Mouse (Mus musculus): ENCODE results near the gene Dek. TPM values are rescaled to one million over a fixed set of nuclear protein-coding genes. Genes with fewer than 3 reads are reported as not detected.

The Dek gene
- total and polyA plus RNA-seq, 3 experiments, result 97.9 to 5,191 (median 207) TPM

DNA sequence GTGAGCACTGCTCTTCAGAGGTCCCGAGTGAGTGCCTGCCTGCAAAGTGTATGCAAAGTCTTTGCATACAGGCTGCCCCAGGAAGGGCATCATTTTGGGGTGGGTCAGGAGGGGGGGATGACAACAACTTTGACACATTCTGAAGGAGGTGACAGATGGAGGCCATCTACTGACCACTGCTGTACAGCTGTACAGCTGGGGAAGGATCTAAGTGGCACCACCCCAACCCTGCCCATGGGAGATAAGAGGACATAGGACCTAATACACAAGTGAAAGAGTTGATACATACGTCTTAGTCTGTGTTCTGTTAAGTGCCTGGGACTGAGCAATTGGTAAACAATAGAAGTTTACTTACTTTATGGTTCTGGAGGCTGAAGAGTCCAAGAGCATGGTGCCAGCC is 3.2 kb upstream of the Dek start:
- peak; percentile 13 for DNase-seq (ENCODE audit: low read depth, low spot score)
- Histone ChIP-seq H3K4me3 (ENCODE audit: control insufficient read depth in 1 of 2, insufficient read depth in 1 of 2, low read depth in 2 of 2, low read length in 2 of 2) (no peak overlapping the region), H3K4me1 (ENCODE audit: control insufficient read depth in 1 of 2, insufficient read depth in 2 of 2, low read length in 2 of 2) (peaks cover 17 to 31% of the 10 kb centered on the region in 2 experiments), H3K9ac (ENCODE audit: control insufficient read depth, low read depth, low read length, poor library complexity, severe bottlenecking) (no peak overlapping the region), H3K36me3 (ENCODE audit: control insufficient read depth in 1 of 2, insufficient read depth in 2 of 2, low read length in 2 of 2) (peaks cover 0 to 29% of the 10 kb centered on the region in 2 experiments; a peak in 2 of 4 replicates), H3K27ac (ENCODE audit: control insufficient read depth, low read depth, low read length) (no peak overlapping the region), H3K79me2 (ENCODE audit: control insufficient read depth, insufficient read depth, low read length, poor library complexity) (peaks cover 25% of the 10 kb centered on the region), H3K27me3 (ENCODE audit: control insufficient read depth in 1 of 2, insufficient read depth in 2 of 2, low read length in 2 of 2) (no peaks in the 10 kb centered on the region), H3K9me3 (replicated peaks; ENCODE audit: insufficient read depth, low read length) (no peaks in the 10 kb centered on the region)
- TF ChIP-seq GATA1 (IDR thresholded peaks at IDR 0.05; ENCODE audit: low read depth, low read length) (0 out of 2 replicates have a peak, but pooled peaks have one; percentile 11), USF2 (IDR thresholded peaks at IDR 0.05; ENCODE audit: borderline replicate concordance in 1 of 2, insufficient read depth in 1 of 2, low read depth in 1 of 2, low read length in 2 of 2) (no peak), TAL1 (IDR thresholded peaks at IDR 0.05; ENCODE audit: low read length) (peak; percentile 51), TCF12 (IDR thresholded peaks at IDR 0.05; ENCODE audit: low read depth, low read length) (0 out of 2 replicates have a peak, but pooled peaks have one; percentile 21), MAFK (IDR thresholded peaks at IDR 0.05; ENCODE audit: borderline replicate concordance, low read depth, low read length) (no peak), EP300 (IDR thresholded peaks at IDR 0.05; ENCODE audit: low read depth in 1 of 2, low read length in 2 of 2) (peak in 1 of 2 experiments; percentile 17; a peak in 1 of 4 replicates)

DNA sequence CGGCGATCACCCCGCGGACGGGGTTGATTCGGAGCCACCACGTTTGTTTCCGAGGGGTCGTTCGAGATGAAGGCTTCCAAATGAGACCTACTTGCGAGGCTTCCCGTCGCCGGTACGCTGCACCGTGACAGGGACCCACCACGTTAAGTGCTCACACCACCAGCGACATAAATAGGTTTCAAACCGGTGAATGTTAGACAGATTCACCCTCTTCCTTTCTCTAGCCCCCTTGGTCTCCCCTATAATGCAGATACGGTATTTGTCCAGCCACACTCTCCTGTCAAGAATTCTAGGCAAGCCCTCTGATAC is 533 bp upstream of the Dek start:
- peaks cover 38% of the 10 kb centered on the region for H3K79me2 ChIP-seq (ENCODE audit: control insufficient read depth, insufficient read depth, low read length, poor library complexity)
- TF ChIP-seq MYC (IDR thresholded peaks at IDR 0.05; ENCODE audit: low read depth, low read length) (no peak), GATA1 (IDR thresholded peaks at IDR 0.05; ENCODE audit: low read depth, low read length) (no peak), ZMIZ1 (IDR thresholded peaks at IDR 0.05; ENCODE audit: low read depth, low read length) (no peak), MEF2A (IDR thresholded peaks at IDR 0.05; ENCODE audit: extremely low read depth, insufficient replicate concordance, low read depth, low read length, poor library complexity, severe bottlenecking) (no peak), RCOR1 (IDR thresholded peaks at IDR 0.05; ENCODE audit: low read depth, low read length) (no peak), ETS1 (IDR thresholded peaks at IDR 0.05; ENCODE audit: low read depth, low read length) (no peak), CHD1 (IDR thresholded peaks at IDR 0.05; ENCODE audit: low read depth, low read length) (no peak)
- H3K27me3 ChIP-seq (ENCODE audit: control insufficient read depth in 1 of 2, insufficient read depth in 2 of 2, low read length in 2 of 2), result no peaks in the 10 kb centered on the region
- H3K4me3 ChIP-seq (ENCODE audit: control insufficient read depth in 1 of 2, insufficient read depth in 1 of 2, low read depth in 2 of 2, low read length in 2 of 2), result peak overlapping the region; percentile 75 to 89
- H3K27ac ChIP-seq (ENCODE audit: control insufficient read depth, low read depth, low read length), result peak overlapping the region; percentile 63
- peaks cover 16 to 30% of the 10 kb centered on the region in 2 experiments for H3K36me3 ChIP-seq (ENCODE audit: control insufficient read depth in 1 of 2, insufficient read depth in 2 of 2, low read length in 2 of 2)
- H3K9me3 ChIP-seq (replicated peaks; ENCODE audit: insufficient read depth, low read length), result no peaks in the 10 kb centered on the region
- DNase-seq (ENCODE audit: low read depth, low spot score), result peak; percentile 73
- peak overlapping the region; percentile 90 for H3K9ac ChIP-seq (ENCODE audit: control insufficient read depth, low read depth, low read length, poor library complexity, severe bottlenecking)
- peaks cover 7 to 15% of the 10 kb centered on the region in 2 experiments for H3K4me1 ChIP-seq (ENCODE audit: control insufficient read depth in 1 of 2, insufficient read depth in 2 of 2, low read length in 2 of 2)

DNA sequence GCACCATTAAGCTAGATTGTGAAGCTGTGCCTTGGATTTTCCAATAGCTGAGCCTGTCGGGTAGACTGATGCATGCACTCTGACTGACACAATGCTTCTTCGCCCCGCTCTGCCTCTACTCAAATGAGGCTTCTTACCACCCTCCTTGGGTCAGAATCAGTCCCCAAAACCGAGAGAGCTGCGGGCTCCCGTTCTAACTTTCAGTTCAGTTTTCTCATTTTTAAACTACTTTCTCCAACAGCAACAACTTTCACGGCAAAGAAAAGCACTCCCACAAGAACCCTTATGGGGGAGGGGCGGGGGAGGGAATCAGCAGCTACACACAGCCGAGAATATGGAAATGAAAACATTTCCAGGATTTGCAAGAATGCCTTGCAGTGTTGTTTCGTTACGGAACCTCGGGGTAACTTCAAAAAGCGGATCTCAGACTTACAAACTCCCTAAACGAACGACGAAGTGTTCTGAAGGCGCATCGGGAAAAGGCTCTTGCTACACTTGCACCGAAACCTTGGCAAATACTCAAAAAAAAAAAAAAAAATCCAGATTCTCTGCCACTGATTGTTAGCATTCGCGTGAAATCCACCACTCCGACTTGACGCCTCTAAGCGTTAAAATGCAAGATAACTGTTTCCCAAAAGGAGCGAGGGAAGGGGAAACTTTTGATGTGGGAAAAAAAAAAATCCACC is 1.0 kb downstream of the Dek start:
- Histone ChIP-seq H3K36me3 (ENCODE audit: control insufficient read depth in 1 of 2, insufficient read depth in 2 of 2, low read length in 2 of 2) (peaks cover 24 to 28% of the 10 kb centered on the region in 2 experiments), H3K4me3 (ENCODE audit: control insufficient read depth in 1 of 2, insufficient read depth in 1 of 2, low read depth in 2 of 2, low read length in 2 of 2) (peak overlapping the region; percentile 83 to 97), H3K79me2 (ENCODE audit: control insufficient read depth, insufficient read depth, low read length, poor library complexity) (peaks cover 40% of the 10 kb centered on the region), H3K27ac (ENCODE audit: control insufficient read depth, low read depth, low read length) (peak overlapping the region; percentile 75), H3K27me3 (ENCODE audit: control insufficient read depth in 1 of 2, insufficient read depth in 2 of 2, low read length in 2 of 2) (no peaks in the 10 kb centered on the region), H3K9me3 (replicated peaks; ENCODE audit: insufficient read depth, low read length) (no peaks in the 10 kb centered on the region), H3K9ac (ENCODE audit: control insufficient read depth, low read depth, low read length, poor library complexity, severe bottlenecking) (peak overlapping the region; percentile 98), H3K4me1 (ENCODE audit: control insufficient read depth in 1 of 2, insufficient read depth in 2 of 2, low read length in 2 of 2) (peaks cover 2 to 12% of the 10 kb centered on the region in 2 experiments)
- DNase-seq (ENCODE audit: low read depth, low spot score), result peak; percentile 58
- TF ChIP-seq ETS1 (IDR thresholded peaks at IDR 0.05; ENCODE audit: low read depth, low read length), result 0 out of 2 replicates have a peak, but pooled peaks have one; percentile 25
- TF ChIP-seq CHD1 (IDR thresholded peaks at IDR 0.05; ENCODE audit: low read depth, low read length), result 0 out of 2 replicates have a peak, but pooled peaks have one; percentile 33
- TF ChIP-seq SIN3A (IDR thresholded peaks at IDR 0.05; ENCODE audit: low read length), result 0 out of 2 replicates have a peak, but pooled peaks have one; percentile 14
- peak; percentile 61; the same call in 1 of the 2 replicates for TF ChIP-seq RCOR1 (IDR thresholded peaks at IDR 0.05; ENCODE audit: low read depth, low read length)
- no peak for TF ChIP-seq MEF2A (IDR thresholded peaks at IDR 0.05; ENCODE audit: extremely low read depth, insufficient replicate concordance, low read depth, low read length, poor library complexity, severe bottlenecking)
- peak; percentile 78 for TF ChIP-seq ZNF384 (IDR thresholded peaks at IDR 0.05; ENCODE audit: low read depth, low read length)
- TF ChIP-seq MAX (IDR thresholded peaks at IDR 0.05; ENCODE audit: low read length), result no peak
- TF ChIP-seq TBP (IDR thresholded peaks at IDR 0.05; ENCODE audit: low read depth, low read length), result 0 out of 2 replicates have a peak, but pooled peaks have one; percentile 23

Measured in MEL (cell line).